Mouse (Mus musculus): Measurements from ENCODE around the gene Cacna1c. TPM values are rescaled to one million over a fixed set of nuclear protein-coding genes. Genes with fewer than 3 reads are reported as not detected.

The Cacna1c gene
- total RNA-seq, 2 experiments from 2014 or later, result 0.09 TPM; not detected in 1

- ATAC-seq (replicated peaks; ENCODE audit: low FRiP score, poor library complexity, severe bottlenecking), result no peak
Measured at GRCm38 (mm10) chr6:118989999-118990776, 206.0 kb downstream of the Cacna1c start.

- no peak for ATAC-seq (replicated peaks; ENCODE audit: low FRiP score, poor library complexity, severe bottlenecking)
Measured at GRCm38 (mm10) chr6:118984181-118984901, 211.9 kb downstream of the Cacna1c start.

- no peak for ATAC-seq (replicated peaks; ENCODE audit: low FRiP score, poor library complexity, severe bottlenecking)
Measured at GRCm38 (mm10) chr6:118983471-118984040, 212.7 kb downstream of the Cacna1c start.

GRCm38 (mm10) chr6:118980265-118980664, 216.0 kb downstream of the Cacna1c start:
- no peak for ATAC-seq (replicated peaks; ENCODE audit: low FRiP score, poor library complexity, severe bottlenecking)

- ATAC-seq (replicated peaks; ENCODE audit: low FRiP score, poor library complexity, severe bottlenecking), result no peak
Measured at GRCm38 (mm10) chr6:118977443-118978271, 218.6 kb downstream of the Cacna1c start.

- no peak for ATAC-seq (replicated peaks; ENCODE audit: low FRiP score, poor library complexity, severe bottlenecking)
Measured at GRCm38 (mm10) chr6:118976617-118977016, 219.6 kb downstream of the Cacna1c start.

- ATAC-seq (replicated peaks; ENCODE audit: low FRiP score, poor library complexity, severe bottlenecking), result no peak
Measured at GRCm38 (mm10) chr6:118971844-118972531, 224.2 kb downstream of the Cacna1c start.

- no peak for ATAC-seq (replicated peaks; ENCODE audit: low FRiP score, poor library complexity, severe bottlenecking)
Measured at GRCm38 (mm10) chr6:118968776-118969175, 227.4 kb downstream of the Cacna1c start.

- ATAC-seq (replicated peaks; ENCODE audit: low FRiP score, poor library complexity, severe bottlenecking), result no peak
Measured at GRCm38 (mm10) chr6:118966904-118967303, 229.3 kb downstream of the Cacna1c start.

GRCm38 (mm10) chr6:118965577-118965976, 230.6 kb downstream of the Cacna1c start:
- ATAC-seq (replicated peaks; ENCODE audit: low FRiP score, poor library complexity, severe bottlenecking), result no peak

GRCm38 (mm10) chr6:118963806-118964205, 232.4 kb downstream of the Cacna1c start:
- no peak for ATAC-seq (replicated peaks; ENCODE audit: low FRiP score, poor library complexity, severe bottlenecking)

- no peak for ATAC-seq (replicated peaks; ENCODE audit: low FRiP score, poor library complexity, severe bottlenecking)
Measured at GRCm38 (mm10) chr6:118963283-118963682, 232.9 kb downstream of the Cacna1c start.

- ATAC-seq (replicated peaks; ENCODE audit: low FRiP score, poor library complexity, severe bottlenecking), result no peak
Measured at GRCm38 (mm10) chr6:118958529-118958928, 237.7 kb downstream of the Cacna1c start.

GRCm38 (mm10) chr6:118956234-118956633, 240.0 kb downstream of the Cacna1c start:
- ATAC-seq (replicated peaks; ENCODE audit: low FRiP score, poor library complexity, severe bottlenecking), result no peak

GRCm38 (mm10) chr6:118955777-118956176, 240.4 kb downstream of the Cacna1c start:
- no peak for ATAC-seq (replicated peaks; ENCODE audit: low FRiP score, poor library complexity, severe bottlenecking)

GRCm38 (mm10) chr6:118954988-118955554, 241.1 kb downstream of the Cacna1c start:
- ATAC-seq (replicated peaks; ENCODE audit: low FRiP score, poor library complexity, severe bottlenecking), result no peak

- ATAC-seq (replicated peaks; ENCODE audit: low FRiP score, poor library complexity, severe bottlenecking), result no peak
Measured at GRCm38 (mm10) chr6:118952377-118952776, 243.8 kb downstream of the Cacna1c start.

GRCm38 (mm10) chr6:118950190-118950589, 246.0 kb downstream of the Cacna1c start:
- ATAC-seq (replicated peaks; ENCODE audit: low FRiP score, poor library complexity, severe bottlenecking), result no peak

GRCm38 (mm10) chr6:118947286-118947685, 248.9 kb downstream of the Cacna1c start:
- no peak for ATAC-seq (replicated peaks; ENCODE audit: low FRiP score, poor library complexity, severe bottlenecking)
